Mouse (Mus musculus) G1E (cell line): ENCODE data around the gene Fam169b.

Experiments used
- CTCF ChIP-seq: IDR thresholded peaks from 2 replicates; pipeline ENCODE4 v1.5.1; 2012; ENCODE audit warnings: low read depth, low read length, inconsistent platforms, mixed read lengths
- GATA1 ChIP-seq: IDR thresholded peaks from 2 replicates; pipeline ENCODE4 v1.6.1; 2012; ENCODE audit warnings: borderline replicate concordance, low read length, inconsistent platforms, mixed read lengths
- GATA2 ChIP-seq: IDR thresholded peaks from 2 replicates; pipeline ENCODE4 v1.6.1; 2012; ENCODE audit warnings: low read depth, low read length, inconsistent platforms, borderline replicate concordance
- POLR2AphosphoS5 ChIP-seq: IDR thresholded peaks from 2 replicates; pipeline ENCODE4 v1.6.1; 2012; ENCODE audit warnings: low read depth, low read length, inconsistent platforms; ENCODE audit not compliant: insufficient replicate concordance
- TAL1 ChIP-seq: conservative IDR thresholded peaks from 2 replicates; pipeline ENCODE4 v1.6.1; 2012; ENCODE audit warnings: low read depth, low read length, inconsistent platforms, mixed read lengths

- TF ChIP-seq CTCF (no peak), TAL1 (no peak), GATA1 (no peak), GATA2 (no peak), POLR2AphosphoS5 (no peak)
Observed at GRCm38 (mm10) chr7:68408611-68409010, 135.0 kb downstream of the Fam169b start.
